Mouse (Mus musculus): ENCODE measurements around the gene Gabrg3. TPM values are rescaled to one million over a fixed set of nuclear protein-coding genes. Genes with fewer than 3 reads are reported as not detected.

Gabrg3 gene
- polyA plus RNA-seq (2014; fragmentation: Illumina TruSeq; extraction: RNeasy Lipid Tissue Mini Kit (QIAGEN cat#74804); ENCODE audit: low replicate concordance), result 0.19 TPM

GRCm38 (mm10) chr7:57386517-57387340, at the start of gene Gabrg3:
Gabrg3 (minus strand) TSS chr7:57387188.

GRCm38 (mm10) chr7:57419392-57419791, 32.4 kb upstream of the Gabrg3 start, which contains the start of gene Gabrb3:
Gabrb3 (plus strand) TSS chr7:57419692.

Other genes starting within 250 kb of the Gabrg3 start
- gene Gabrb3, start 32.5 kb upstream of the Gabrg3 start, polyA plus RNA-seq (2014; fragmentation: Illumina TruSeq; extraction: RNeasy Lipid Tissue Mini Kit (QIAGEN cat#74804); ENCODE audit: low replicate concordance), result 0.74 TPM
- not detected for gene Gabra5, start 122.9 kb upstream of the Gabrg3 start, polyA plus RNA-seq (2014; fragmentation: Illumina TruSeq; extraction: RNeasy Lipid Tissue Mini Kit (QIAGEN cat#74804); ENCODE audit: low replicate concordance)

Data from small intestine, adult 10 weeks (tissue).